Mouse (Mus musculus): ENCODE results near the gene Trpv5. TPM values are rescaled to one million over a fixed set of nuclear protein-coding genes. Genes with fewer than 3 reads are reported as not detected.

Trpv5 gene
- polyA plus RNA-seq, 1 experiment from 2014 or later, result not detected

GRCm38 (mm10) chr6:41605794-41606104, 74.8 kb downstream of the Trpv5 start:
- peak overlapping the region; percentile 83 for H3K9ac ChIP-seq (ENCODE audit: low read depth, low read length)
- peak overlapping the region; percentile 68 for H3K4me3 ChIP-seq (ENCODE audit: low read length)
- whole genome bisulfite sequencing, result 1% methylated on average over 7 of the region's 7 CpGs
- H3K27ac ChIP-seq (ENCODE audit: low read depth, low read length), result peak overlapping the region; percentile 86
- H3K9me3 ChIP-seq (ENCODE audit: control insufficient read depth, low read length), result no peaks in the 10 kb centered on the region
- peaks cover 17% of the 10 kb centered on the region for H3K4me1 ChIP-seq (ENCODE audit: control insufficient read depth, insufficient read depth, low read depth, low read length)
- no peaks in the 10 kb centered on the region for H3K27me3 ChIP-seq (replicated peaks; ENCODE audit: control insufficient read depth, insufficient read depth, low read length)
- peak overlapping the region; percentile 78 for H3K4me2 ChIP-seq (ENCODE audit: low read length)
- peak; percentile 55 for ATAC-seq
- H3K36me3 ChIP-seq (ENCODE audit: control insufficient read depth, insufficient read depth, low read length), result no peaks in the 10 kb centered on the region

DNA sequence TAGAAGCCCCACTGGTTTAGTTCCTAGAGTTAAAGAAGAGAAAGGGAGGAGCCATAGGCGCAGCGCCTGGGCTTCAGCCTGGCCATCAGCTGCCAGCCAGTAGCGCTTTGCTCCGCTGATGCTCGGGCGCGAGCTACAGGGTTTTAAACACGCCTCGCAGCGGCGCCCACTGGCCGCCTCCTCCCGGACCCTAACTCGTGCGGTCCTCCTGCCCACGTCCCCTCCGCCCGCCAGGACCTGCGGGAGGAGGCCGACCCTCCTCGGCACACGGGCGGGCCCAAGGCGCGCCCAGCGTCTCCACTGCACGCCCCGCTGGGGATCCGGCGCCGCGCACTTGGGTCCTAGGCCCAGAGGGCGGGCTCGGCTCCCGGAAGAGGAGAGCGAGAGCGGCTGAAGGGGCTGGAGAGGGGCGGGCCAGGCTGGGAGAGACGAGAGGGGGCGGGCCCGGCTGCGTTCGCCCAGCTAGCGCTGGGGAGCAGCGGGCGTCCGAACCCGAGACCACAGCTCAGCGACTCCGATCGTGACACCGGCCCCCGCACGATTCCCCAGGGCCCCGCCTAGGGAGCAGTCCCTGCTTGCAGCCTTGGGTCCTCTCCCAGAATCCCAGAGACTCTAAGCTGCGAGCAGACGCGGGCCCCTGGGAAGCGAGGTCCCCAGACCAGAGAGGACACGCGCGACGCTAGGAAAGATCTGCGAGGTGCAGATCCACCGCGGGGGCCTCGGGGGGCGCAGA, 75.3 kb downstream of the Trpv5 start, which contains the start of gene Ephb6:
Gene Ephb6 (plus strand): TSS at position 422 of the 733 bp plus-strand sequence.
- under 1% methylated on average over 59 of the region's 68 CpGs for WGBS
- Histone ChIP-seq H3K4me3 (ENCODE audit: low read length) (peak within 1 kb of the TSS; percentile 68), H3K27me3 (replicated peaks; ENCODE audit: control insufficient read depth, insufficient read depth, low read length) (no peaks in the 10 kb centered on the region), H3K27ac (ENCODE audit: low read depth, low read length) (peak within 1 kb of the TSS; percentile 86), H3K4me1 (ENCODE audit: control insufficient read depth, insufficient read depth, low read depth, low read length) (peaks cover 17% of the 10 kb centered on the region), H3K4me2 (ENCODE audit: low read length) (peak within 1 kb of the TSS; percentile 78), H3K9me3 (ENCODE audit: control insufficient read depth, low read length) (no peaks in the 10 kb centered on the region), H3K36me3 (ENCODE audit: control insufficient read depth, insufficient read depth, low read length) (no peaks in the 10 kb centered on the region), H3K9ac (ENCODE audit: low read depth, low read length) (peak within 1 kb of the TSS; percentile 83)
- peak; percentile 94 for ATAC-seq

- H3K4me2 ChIP-seq (ENCODE audit: low read length), result peak overlapping the region; percentile 78
- peak overlapping the region; percentile 86 for H3K27ac ChIP-seq (ENCODE audit: low read depth, low read length)
- H3K27me3 ChIP-seq (replicated peaks; ENCODE audit: control insufficient read depth, insufficient read depth, low read length), result no peaks in the 10 kb centered on the region
- no peaks in the 10 kb centered on the region for H3K36me3 ChIP-seq (ENCODE audit: control insufficient read depth, insufficient read depth, low read length)
- H3K4me3 ChIP-seq (ENCODE audit: low read length), result peak overlapping the region; percentile 68
- peak overlapping the region; percentile 83 for H3K9ac ChIP-seq (ENCODE audit: low read depth, low read length)
- whole genome bisulfite sequencing, result 1% methylated on average over 23 of the region's 23 CpGs
- ATAC-seq, result peak; percentile 77
- H3K9me3 ChIP-seq (ENCODE audit: control insufficient read depth, low read length), result no peaks in the 10 kb centered on the region
- peaks cover 17% of the 10 kb centered on the region for H3K4me1 ChIP-seq (ENCODE audit: control insufficient read depth, insufficient read depth, low read depth, low read length)
Observed at GRCm38 (mm10) chr6:41604401-41605050, 76.0 kb downstream of the Trpv5 start.

Other genes with a start within 250 kb of the Trpv5 start
- not detected in 2 replicates for gene Gm10334, start 234.6 kb downstream of the Trpv5 start, polyA plus RNA-seq (2015; fragmentation: Nextera tagmentation; extraction: Ambion mirVana)
- gene Prss1, start 221.8 kb downstream of the Trpv5 start, polyA plus RNA-seq (2015; fragmentation: Nextera tagmentation; extraction: Ambion mirVana), result not detected in 2 replicates
- gene Prss2, start 159.0 kb downstream of the Trpv5 start, polyA plus RNA-seq (2015; fragmentation: Nextera tagmentation; extraction: Ambion mirVana), result not detected in 2 replicates
- 39.4 and 46.6 TPM in 2 replicates for gene Ephb6, start 75.3 kb downstream of the Trpv5 start, polyA plus RNA-seq (2015; fragmentation: Nextera tagmentation; extraction: Ambion mirVana)
- 0.61 and 1.2 TPM in 2 replicates for gene Trpv6, start 44.4 kb downstream of the Trpv5 start, polyA plus RNA-seq (2015; fragmentation: Nextera tagmentation; extraction: Ambion mirVana)
- gene Llcfc1, start 3.7 kb upstream of the Trpv5 start, polyA plus RNA-seq (2015; fragmentation: Nextera tagmentation; extraction: Ambion mirVana), result not detected in 2 replicates
- gene Kel, start 23.6 kb upstream of the Trpv5 start, polyA plus RNA-seq (2015; fragmentation: Nextera tagmentation; extraction: Ambion mirVana), result 0.25 and 0.50 TPM in 2 replicates
- not detected in 2 replicates for gene Olfr459, start 94.4 kb upstream of the Trpv5 start, polyA plus RNA-seq (2015; fragmentation: Nextera tagmentation; extraction: Ambion mirVana)
- not detected in 2 replicates for gene Pip, start 166.8 kb upstream of the Trpv5 start, polyA plus RNA-seq (2015; fragmentation: Nextera tagmentation; extraction: Ambion mirVana)
- not detected in 2 replicates for gene Sval2, start 172.2 kb upstream of the Trpv5 start, polyA plus RNA-seq (2015; fragmentation: Nextera tagmentation; extraction: Ambion mirVana)

Data from hindbrain, embryonic 16.5 days (tissue).